Mouse (Mus musculus) forelimb bud, embryonic 11.5 days (tissue): ENCODE measurements around the gene Arhgef3.

Experiments used
- DNase-seq: peaks from one replicate; pipeline ENCODE4 v3.0.0-alpha.2; 2012; ENCODE audit warnings: low read depth, low spot score

Gene Arhgef3

DNA sequence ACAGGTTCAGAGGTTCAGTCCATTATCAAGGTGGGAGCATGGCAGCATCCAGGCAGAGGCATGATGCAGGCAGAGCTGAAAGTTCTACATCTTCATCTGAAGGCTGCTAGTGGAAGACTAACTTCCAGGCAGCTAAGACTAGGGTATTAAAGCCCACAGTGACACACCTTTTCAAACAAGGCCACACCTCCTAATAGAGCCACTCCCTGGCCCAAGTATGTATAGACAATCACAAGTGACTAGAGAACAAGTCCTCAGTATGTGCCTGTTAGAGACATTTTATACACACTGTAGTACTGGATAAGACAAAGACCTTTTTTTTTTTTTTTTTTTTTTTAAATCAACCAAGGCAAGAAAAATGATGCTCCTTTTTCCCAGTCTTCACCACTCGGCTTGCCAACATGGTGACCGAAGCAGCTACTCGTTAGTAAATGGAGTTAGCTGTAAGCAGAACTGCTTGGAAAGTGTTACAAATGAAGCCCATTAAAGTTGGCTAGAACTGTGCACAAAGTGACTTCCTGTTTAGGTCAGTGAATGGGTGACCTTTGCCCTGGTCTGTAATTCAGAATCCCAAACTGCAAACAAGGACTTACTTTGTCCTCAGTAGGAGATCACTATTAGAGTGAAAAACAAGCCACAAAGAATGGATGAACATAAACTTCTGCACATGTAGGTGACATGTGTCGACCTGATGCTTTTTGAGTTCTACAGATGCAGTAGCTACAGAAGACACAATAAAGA is 229.7 kb downstream of the Arhgef3 start:
- DNase-seq, result no peak

DNA sequence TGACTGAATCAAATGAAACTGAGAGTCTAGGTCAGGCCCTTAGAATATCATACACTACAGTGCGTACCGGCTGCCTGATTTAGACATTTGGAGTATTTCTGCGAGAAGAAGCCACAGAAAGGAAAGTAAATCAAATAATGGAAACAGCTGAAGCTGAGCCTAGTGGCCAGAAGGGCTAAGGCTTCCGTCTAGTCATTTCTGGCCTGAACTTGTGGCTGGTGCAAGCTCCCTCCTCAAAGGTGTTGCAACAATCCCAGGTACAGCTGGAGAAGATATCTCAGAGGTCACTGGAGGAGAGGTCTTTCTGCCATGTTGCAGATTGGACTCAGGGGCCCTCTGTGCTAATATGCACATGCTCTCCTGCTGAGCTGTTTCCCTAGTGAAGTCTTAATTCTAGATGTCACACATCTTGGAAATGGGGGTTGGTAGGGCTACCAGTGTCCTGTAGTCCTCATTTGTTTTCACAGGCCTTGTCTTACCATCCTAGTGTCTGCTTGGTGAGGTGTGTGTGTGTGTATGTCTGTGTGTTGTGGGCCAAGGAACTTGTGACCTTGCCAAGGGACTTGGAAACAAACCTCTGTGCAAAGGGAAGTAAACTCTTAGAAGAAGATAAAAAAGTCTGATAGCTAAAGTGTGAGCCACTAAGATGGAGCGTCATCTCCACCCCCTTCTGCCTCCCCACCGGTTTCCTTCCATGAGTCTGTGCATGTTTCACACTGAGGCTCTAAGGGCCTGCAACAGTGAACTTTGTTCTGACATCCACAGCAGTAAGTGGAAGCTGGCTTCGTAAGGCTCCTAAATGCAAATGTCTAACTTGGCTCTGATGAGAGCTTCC is 230.6 kb downstream of the Arhgef3 start:
- DNase-seq, result no peak

DNA sequence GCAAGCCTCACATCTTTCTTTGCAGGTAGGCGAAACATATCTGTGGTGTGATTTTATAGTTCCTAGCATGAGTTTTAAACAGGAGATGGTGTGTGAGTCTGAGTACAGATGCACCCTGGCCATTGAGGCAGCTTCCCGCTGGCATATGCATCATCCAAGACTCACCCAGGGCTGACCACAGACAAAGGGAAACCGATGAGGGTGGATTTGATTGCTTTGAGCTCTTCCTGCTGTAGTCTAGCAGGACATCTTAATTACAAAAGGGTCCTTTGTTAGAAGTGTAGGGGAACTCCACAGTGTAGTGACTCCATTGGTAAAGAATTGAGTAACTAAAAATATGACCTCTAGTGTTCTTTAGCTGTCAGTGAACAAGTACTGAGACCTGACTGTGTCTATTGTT is 232.5 kb downstream of the Arhgef3 start:
- no peak for DNase-seq

DNA sequence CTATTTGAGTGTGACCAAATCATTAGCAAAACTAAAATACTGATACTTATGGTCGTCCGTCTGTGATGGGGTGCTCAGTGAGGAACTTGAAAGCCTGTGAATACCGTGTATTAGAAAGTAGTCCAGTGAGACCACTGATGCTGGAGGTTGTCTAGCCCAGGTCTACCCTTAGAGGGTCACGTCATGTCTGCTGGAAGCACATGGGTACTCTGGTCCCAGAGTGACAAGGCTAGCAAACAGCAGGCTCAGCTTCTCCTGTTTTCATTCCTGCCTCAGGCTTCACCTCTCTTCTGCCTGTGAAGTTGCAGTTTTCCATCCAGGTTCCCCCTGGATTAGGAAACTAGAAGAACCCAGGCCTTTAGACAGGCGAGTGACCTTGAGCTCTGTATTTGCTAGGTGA is 233.0 kb downstream of the Arhgef3 start:
- no peak for DNase-seq

DNA sequence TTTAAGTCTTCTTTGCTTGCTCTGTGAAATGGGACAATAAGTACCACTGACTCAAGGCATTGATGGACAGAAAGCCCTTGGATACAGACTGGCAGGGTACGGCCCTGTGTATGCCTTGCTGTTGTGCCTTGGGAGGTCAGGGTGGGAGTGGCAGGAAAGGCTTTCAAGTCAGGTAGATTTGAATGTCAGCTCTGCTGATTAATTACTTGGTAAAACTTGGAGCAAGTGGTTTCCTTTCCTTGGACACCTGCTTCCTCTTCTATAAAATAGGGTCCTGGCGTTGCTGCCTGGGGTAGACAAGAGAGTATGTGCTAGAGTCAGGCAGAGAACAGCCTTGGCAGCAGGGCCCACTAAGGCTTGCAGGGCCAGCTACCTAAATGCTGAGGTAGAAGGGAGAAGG is 233.4 kb downstream of the Arhgef3 start:
- no peak for DNase-seq

DNA sequence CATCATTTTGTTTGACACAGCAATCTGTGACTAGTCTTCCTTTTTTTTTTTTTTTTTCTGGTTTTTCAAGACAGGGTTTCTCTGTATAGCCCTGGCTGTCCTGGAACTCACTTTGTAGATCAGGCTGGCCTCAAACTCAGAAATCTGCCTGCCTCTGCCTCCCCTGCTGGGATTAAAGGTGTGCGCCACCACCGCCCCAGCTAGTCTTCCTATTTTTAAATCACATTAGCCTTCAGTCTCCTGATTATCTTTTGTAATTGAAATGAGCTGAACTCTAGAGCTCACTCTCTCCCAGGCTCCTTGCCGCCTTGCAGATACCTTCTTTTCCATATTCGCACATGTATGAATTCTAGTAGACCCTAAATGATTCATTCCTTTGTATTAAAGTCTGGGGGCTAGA is 234.0 kb downstream of the Arhgef3 start:
- DNase-seq, result no peak

DNA sequence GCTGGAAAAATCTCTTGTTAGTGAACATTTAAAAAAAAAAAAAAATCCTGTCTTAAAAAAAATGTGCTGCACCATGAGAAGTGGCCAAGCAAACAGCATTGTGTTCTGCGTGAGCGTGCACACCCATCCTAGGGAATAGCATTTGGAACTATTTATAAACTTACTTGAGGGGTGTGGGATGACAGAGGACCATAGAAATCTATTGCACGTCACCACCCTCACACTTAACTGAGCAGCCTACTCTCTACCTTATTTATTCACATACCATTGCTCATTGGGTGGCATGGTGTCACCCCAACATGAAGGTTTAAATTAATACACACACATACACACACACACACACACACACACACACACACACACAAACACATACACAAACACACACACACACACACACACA is 234.4 kb downstream of the Arhgef3 start:
- no peak for DNase-seq

DNA sequence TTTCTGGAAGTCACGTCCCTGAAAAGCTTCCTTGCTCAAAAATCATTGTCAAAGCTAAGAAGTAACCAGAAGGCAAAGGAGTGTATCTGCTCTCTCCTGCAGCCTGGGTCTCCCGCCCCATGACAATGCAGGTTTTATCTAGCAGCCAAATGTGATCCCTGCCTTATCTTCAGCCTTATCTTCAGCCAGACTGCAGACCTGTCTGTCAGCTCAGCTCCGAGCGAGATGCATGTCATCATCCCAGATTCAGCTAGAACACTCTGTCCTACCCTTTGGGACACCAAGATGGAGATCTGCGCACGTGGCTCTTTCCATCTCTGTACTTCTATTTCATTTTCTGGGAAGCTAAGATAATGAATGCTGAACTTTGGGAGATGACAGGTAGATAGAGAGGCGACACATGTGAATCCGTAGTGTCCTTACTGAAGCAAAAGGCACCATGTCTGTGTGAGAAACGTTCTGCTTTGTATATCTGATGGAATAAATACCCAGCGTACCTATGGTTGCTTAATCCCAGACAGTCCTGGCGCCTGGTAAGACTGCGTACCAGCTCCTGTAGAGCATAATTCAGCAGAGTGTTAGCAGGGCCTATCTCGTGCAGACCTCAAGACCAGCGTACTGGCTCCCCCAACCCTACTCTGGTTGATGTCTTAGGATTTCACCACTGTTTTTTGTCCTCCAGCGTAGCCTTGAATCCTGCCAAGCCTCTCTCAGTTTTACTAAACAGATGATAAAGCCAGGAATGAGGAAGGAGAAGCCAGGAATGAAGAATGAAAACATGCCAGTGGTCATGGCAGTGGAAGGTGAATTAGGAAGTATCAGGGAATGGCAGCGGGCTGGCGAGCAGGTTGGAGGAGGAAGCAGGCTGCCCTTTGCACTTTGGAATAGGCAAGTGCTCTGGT is 235.4 kb downstream of the Arhgef3 start:
- DNase-seq, result no peak

DNA sequence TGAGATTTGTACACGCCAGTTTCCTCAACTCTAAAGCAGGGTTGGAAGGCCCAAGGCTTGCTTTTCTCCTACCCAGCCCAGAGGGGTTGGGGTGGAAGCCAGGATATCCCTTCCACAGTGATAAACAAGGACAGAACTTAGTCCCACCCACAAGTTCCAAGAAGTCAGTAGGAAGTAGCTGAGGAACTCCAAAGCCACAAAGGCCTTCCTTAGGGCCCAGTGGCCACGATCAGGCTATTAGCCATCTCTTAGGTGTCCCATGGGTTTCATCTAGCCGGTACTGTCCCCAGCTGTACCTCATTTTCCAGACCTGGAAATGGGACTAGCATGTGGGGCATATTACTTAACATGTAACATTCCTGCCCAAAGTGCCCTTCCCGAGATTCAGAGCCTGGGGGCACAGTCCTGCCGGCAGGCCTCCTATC is 236.4 kb downstream of the Arhgef3 start:
- no peak for DNase-seq

DNA sequence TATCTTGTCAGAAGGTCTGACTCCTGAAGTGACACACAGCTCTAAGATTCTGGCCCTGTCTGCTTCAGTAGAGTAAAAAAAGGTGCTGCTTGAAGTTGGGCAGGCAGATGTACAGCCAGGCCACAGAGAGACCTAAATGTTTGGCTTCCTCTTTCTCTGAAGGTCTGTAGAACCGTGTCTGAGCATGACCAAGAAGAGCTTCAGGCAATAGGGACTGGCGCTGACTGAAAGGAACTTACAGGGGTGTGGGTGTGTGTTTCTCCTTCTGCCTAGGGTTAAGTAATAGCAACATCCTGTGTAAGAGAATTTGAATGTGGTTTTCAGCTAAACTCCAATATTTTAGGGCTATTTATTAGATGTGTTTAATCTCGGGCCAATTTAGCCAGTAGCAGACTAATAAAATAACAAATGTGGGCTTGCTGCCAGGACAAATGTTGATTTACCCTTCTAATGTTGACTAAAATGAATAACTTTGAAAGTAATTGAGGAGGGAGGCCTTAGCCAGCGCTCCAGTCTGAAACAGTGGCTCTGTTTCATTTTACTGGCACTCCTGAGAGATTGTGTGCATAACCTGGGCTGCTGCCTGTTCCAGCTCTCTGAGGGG is 236.9 kb downstream of the Arhgef3 start:
- DNase-seq, result peak; percentile 64

DNA sequence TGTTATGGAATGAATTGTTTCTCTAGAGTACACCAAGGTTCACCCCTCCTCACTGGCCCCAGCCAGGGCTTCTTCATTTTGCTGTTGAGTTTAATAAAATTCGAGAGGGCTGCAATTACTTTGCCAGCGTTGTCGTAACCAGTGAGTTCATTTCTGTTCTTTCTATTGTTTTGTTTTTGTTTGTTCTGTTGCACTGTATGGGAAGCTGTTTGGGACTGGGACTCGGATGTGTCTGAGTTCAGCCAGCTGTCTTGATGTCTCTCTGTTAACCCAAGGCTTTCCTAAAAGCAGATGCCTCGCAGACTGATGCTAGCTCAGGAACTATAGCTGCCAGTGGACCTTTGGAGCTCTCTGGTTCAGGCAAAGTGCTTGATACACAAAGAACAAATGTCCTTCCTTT is 237.8 kb downstream of the Arhgef3 start:
- DNase-seq, result no peak

DNA sequence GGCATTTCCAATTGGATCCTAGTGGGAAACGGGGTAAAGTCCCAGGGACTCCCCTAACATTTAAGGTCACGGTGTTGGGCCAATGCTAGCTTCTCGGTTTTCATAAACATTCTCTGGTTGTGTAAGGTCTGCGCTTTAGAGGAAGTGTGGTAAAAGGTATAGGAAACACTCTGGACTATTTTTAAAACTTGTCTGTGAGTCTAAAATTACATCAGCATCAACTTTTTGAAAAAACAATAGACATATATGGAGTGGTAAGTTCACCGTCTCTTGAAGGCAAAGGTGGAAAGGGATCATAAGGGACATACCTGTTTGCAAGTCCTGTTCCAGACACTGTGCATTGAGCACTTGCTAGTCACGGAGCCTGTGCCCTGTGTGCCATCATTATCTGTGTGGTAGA is 240.5 kb downstream of the Arhgef3 start:
- no peak for DNase-seq

DNA sequence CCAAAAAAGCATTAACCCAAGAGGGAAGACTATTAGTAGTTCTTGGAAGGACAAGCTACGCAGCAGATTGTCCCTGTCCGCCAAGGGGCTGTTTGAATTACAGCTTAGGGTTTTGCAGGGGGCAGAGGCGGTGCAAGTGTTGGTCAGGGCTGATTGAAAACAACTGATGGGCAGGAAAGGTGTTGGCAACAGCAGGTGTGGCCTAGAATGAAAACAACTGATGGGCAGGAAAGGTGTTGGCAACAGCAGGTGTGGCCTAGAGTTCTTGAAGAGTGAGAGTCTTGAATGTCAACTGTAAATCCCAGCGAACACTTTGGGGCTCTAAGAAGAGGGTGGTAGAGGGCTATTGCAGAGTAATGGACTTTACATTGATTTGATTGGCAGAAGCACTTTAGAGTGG is 241.2 kb downstream of the Arhgef3 start:
- DNase-seq, result no peak

DNA sequence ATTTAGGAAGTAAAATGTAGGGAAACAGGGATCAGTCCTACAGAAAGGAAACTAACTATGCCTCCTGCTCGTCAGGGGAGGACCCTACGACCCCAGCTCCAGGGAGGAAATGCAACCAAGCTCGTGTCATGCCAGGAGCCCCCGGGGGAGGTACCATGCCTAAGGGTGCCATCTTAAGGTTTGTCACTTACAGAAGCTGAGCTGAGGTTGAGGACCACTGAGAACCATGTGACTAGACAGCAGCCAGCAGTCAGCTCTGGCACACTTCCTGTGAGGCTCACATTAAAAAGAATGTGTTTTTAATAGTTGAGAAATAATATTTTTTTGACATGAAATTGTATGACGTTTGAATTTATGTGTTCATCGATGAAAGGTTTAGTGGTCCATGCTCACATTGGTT is 242.4 kb downstream of the Arhgef3 start:
- no peak for DNase-seq

DNA sequence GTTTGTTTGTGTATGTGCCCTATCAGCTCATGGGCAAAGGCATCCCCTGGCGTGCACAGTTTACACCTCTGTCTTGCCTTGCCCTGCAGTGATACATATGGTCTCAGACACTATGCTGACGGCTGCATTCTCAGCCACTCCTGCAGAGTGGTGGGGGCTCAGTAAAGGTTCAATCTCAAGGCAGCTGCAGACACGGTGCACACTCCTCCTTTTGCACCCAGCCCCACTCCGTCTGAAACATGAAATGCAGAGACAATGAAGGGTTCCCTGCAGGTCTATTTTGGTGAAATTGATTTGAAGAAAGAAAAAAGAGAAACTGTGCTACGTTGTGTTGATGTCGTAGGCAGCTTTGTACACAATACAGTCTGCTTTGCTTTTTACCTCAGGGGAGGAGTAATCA is 243.5 kb downstream of the Arhgef3 start:
- DNase-seq, result no peak

DNA sequence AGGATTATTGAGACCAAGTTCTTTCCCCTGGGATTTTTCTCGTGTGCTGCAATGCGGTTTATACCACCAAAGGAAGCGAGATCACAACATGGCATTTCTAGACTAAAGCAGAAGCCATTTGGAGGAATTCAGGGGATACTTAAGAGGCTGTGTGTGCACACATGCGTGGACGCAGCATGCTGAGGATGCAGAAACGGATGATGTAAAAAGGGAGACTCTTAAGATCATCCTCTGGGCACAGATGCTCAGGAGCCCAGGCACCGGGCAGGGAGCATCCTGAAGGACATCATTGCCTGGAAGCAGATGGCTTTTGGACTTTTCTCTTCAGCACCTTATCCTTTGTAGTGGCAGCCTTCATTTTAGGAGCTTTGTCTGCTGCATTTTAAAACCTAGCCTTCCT is 246.2 kb downstream of the Arhgef3 start:
- DNase-seq, result no peak

DNA sequence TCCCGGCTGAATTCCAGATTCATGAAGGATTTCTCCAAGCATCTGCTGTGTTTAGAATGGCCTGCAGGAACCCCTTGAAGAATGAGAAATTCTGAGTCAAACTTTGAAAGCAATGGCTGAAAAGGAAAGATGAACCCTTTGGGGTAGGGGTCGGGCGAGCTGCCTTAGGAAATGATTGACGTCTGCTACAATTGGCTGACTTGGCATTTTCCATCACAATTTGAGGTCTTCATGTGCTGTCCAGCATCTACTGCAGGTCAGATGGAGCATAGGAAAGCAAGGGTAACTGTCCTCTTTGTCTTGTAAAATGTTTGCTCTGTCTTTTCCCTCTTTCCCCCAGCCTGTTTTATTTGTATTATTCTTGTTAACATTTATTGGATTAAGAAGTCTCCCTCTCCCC is 246.8 kb downstream of the Arhgef3 start:
- no peak for DNase-seq

DNA sequence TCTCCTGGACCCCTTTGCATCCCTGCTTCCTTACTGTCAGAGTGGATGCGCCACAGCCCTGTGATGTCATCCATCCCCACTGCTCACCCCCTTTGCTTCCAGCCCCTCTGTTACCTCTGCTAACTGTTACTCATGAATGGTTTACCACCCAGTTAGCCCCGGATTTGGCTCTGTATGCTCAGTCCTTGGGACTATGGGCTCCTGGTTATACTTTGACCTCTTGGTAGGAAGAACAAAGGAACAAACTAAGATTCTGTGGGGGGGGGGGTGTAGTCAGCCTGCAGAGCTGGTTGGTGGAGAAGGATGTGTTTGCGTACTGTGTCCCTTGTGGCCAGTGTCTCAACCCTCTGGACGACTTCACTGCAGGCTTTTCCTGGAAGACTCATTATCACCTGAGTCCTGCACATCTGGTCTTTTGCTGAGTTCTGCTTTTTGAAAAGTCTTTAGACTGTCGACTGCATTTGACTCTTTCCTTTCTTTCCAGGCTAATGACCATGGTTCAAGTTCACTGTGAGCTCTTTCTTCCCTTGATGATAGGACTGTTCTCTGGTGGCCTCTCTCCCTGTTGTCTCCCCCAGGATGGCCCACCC is 250.1 kb downstream of the Arhgef3 start:
- no peak for DNase-seq

DNA sequence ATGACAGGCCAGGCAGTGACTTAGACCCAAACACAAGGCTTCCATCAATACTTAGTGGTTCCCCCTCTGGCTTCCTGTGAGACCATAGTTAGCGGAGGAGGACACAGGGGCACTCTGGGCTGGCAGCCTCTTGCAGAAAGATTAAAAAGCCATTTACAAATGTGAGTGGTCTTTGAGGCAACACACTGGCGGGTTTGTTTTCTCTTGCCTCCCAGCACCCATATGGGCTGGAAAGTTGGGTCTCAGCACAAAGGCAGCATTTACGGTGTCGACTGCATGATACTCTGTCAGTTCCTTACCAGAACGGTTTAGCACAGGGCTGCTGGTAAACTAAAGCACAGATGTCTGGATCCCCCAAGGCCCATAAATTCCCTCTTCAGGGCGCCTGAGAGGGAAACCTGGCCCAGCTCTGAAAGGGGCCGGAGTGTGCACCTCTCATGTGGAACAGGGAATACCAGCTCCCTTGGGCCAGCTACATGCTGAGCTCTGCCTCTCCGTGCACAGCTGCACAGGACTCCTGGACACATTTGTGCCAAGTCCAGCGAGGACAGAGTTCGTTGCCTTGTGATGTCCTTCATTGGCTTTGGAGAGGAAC is 252.5 kb downstream of the Arhgef3 start:
- peak; percentile 73 for DNase-seq

DNA sequence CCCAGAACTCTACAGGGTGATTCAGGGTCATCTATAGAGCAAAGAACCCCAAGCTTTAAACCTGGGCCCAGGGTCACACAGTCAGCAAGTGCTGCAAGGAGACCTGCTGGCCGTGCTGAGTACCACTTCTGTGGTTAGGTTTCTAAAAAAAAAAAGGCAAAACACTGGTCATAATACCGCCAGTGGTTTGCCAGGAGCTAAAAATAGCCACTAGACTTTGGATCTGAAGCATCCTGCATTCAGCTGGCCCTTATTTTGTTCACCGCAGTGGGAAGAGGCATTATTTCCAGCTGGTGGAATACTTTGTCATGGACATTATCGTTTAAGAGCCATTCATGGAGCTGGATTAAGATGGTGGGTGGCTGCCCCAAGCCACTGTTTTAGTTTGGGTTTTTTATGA is 253.9 kb downstream of the Arhgef3 start:
- no peak for DNase-seq

DNA sequence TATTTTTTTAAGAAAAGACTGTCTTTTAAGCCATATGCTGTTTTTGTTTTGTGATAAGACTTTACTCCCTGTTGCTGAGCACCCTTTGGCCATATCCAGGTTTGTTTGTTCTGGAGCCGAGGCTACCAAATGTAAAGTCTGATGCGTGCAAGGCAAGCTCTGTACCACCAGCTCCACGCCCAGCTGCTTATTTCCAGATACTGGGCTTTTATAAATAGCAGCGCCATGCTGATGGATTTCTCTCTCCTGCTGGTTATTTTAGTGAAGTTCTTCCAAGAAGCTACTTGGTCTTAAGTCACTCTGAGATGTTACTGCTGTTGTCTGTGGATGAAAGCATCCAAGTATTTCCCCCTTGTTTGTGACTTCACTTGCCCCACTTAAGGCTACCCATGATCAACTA is 254.8 kb downstream of the Arhgef3 start:
- DNase-seq, result no peak
